In the genomic region with DNA sequence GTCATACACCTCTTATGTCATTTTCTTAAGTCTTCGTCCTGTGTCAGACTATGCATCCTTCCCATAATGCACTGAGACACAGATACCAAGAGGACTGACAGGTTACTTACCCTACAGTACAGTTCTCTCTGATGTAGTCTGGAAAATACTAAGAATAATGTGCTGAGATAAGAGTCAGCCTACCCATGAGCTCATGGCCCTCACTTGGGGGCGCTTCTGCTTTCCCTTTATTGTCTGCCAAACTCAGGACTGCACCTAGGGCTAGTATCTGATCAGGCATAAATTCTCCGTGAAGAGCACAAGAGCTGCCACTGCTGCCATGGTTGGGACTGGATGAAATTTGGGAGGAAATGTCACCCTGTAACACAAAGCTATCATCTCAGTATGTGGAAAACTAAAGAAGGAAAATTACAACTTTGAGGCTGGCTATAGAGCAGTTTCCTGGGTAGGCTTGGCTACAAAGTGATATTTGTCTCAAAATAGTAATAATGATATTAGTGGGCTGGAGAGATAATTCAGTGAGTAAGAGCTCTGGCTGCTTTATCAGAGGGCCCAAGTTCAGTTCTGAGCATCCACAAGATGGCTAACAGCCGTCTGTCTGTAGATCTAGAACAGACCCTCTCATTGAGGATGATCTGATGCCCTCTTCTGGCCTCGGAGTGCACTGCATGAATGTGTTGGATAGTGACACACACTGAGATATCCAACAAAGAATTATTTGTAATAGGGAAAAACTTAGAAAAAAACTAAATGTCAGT, we compare ENCODE assay signal across 9 mouse cellular contexts. TPM values are rescaled to one million over a fixed set of nuclear protein-coding genes. Genes with fewer than 3 reads are reported as not detected.
A peak's percentile ranks its signal among the peaks of the same experiment; 100 is the strongest.
DNase-seq lines count a peak whose midpoint lies in the region; ATAC-seq and TF ChIP-seq lines count a peak whose summit lies in the region.
"Had no signal": no experiment of that assay in that cellular context is flagged by ENCODE, and none has a peak within 500 bp of the region (broad histone marks: within the 10 kb centered on the region; RNA-seq: fewer than 3 reads in every experiment).

No protein-coding gene starts in this region.

- no peaks in the 10 kb centered on the region for H3K9me3 ChIP-seq in kidney, embryonic 16.5 days (ENCODE audit: low read length)
- no peaks in the 10 kb centered on the region for H3K9me3 ChIP-seq in heart, postnatal 0 days (replicated peaks; ENCODE audit: control insufficient read depth, low read length)
- H3K9me3 ChIP-seq in midbrain, postnatal 0 days (ENCODE audit: low read length), result no peaks in the 10 kb centered on the region

- H3K36me3 ChIP-seq in kidney, embryonic 16.5 days (ENCODE audit: insufficient read depth, low read length), result peaks cover 13% of the 10 kb centered on the region
- peaks cover 9% of the 10 kb centered on the region; the same call in 1 of the 2 replicates for H3K36me3 ChIP-seq in heart, postnatal 0 days (replicated peaks; ENCODE audit: control insufficient read depth, insufficient read depth, low read length)
- H3K36me3 ChIP-seq in midbrain, postnatal 0 days (ENCODE audit: insufficient read depth, low read length), result peaks cover 7% of the 10 kb centered on the region; the same call in 1 of the 2 replicates
- H3K36me3 ChIP-seq in thymus, adult 2 months (ENCODE audit: control insufficient read depth, insufficient read depth, low read length), result no peaks in the 10 kb centered on the region

- peak; percentile 40 for DNase-seq in kidney, adult 11 months
- peak; percentile 11 for DNase-seq in Muller cell, postnatal 12 days (ENCODE audit: inconsistent ontology term)
- peak; percentile 41 for DNase-seq in cerebellum, adult 9-11 months
- DNase-seq in heart, postnatal 0 days (ENCODE audit: low spot score), result peak; percentile 26
- peak; percentile 65 to 68 for DNase-seq in left cerebral cortex, postnatal 14 days (ENCODE audit: low spot score in 2 of 2)
- peak; percentile 59 for DNase-seq in midbrain, postnatal 0 days (ENCODE audit: low spot score)
- peak; percentile 82 for DNase-seq in thymus, adult 2 months

- WGBS in kidney, embryonic 16.5 days, result 58% methylated on average over 5 of the region's 5 CpGs
- 49% methylated on average over 5 of the region's 5 CpGs for WGBS in heart, postnatal 0 days
- WGBS in midbrain, postnatal 0 days, result 61% methylated on average over 5 of the region's 5 CpGs
- 60% methylated on average over 5 of the region's 5 CpGs for WGBS in thymus, adult 2 months

- TF ChIP-seq POLR2A in thymus, adult 2 months (IDR thresholded peaks at IDR 0.05; ENCODE audit: control insufficient read depth, extremely low read depth, insufficient read depth, low read length, poor library complexity), result no peak

- no peak overlapping the region for H3K4me2 ChIP-seq in kidney, embryonic 16.5 days (replicated peaks; ENCODE audit: low read depth, low read length)
- H3K4me2 ChIP-seq in heart, postnatal 0 days (ENCODE audit: low read depth, low read length), result no peak overlapping the region
- H3K4me2 ChIP-seq in midbrain, postnatal 0 days (ENCODE audit: low read depth, low read length, poor library complexity, severe bottlenecking), result no peak overlapping the region

- ATAC-seq in kidney, embryonic 16.5 days (ENCODE audit: low FRiP score, low TSS enrichment), result no peak
- no peak for ATAC-seq in heart, postnatal 0 days (ENCODE audit: insufficient read depth, low read depth)
- ATAC-seq in midbrain, postnatal 0 days (ENCODE audit: low FRiP score), result no peak

- no peak overlapping the region for H3K9ac ChIP-seq in kidney, embryonic 16.5 days (replicated peaks; ENCODE audit: low read length)
- no peak overlapping the region for H3K9ac ChIP-seq in heart, postnatal 0 days (replicated peaks; ENCODE audit: low read depth, low read length)
- no peak overlapping the region for H3K9ac ChIP-seq in midbrain, postnatal 0 days (replicated peaks; ENCODE audit: low read length, poor library complexity, severe bottlenecking)

- intact Hi-C loops in left cerebral cortex, postnatal 14 days (cut with DNase I), result loop anchor here (2.0 to 5.0 kb wide), 2 partner anchors 64 to 98 kb away; a partner anchor contains a TSS

- TF ChIP-seq CTCF in heart, postnatal 0 days (IDR thresholded peaks at IDR 0.05; ENCODE audit: low read depth), result peak; percentile 75
- TF ChIP-seq CTCF in midbrain, postnatal 0 days (IDR thresholded peaks at IDR 0.05), result peak; percentile 81
- TF ChIP-seq CTCF in thymus, adult 2 months (IDR thresholded peaks at IDR 0.05; ENCODE audit: borderline replicate concordance, control insufficient read depth, extremely low read depth, insufficient read depth, low read length, poor library complexity), result no peak

- no peak overlapping the region for H3K4me3 ChIP-seq in kidney, embryonic 16.5 days (ENCODE audit: low read length)
- H3K4me3 ChIP-seq in heart, postnatal 0 days (ENCODE audit: low read depth, low read length), result no peak overlapping the region
- no peak overlapping the region for H3K4me3 ChIP-seq in midbrain, postnatal 0 days (ENCODE audit: low read depth, low read length)
- no peak overlapping the region for H3K4me3 ChIP-seq in thymus, adult 2 months (ENCODE audit: control insufficient read depth, insufficient read depth, low read length)

- no peaks in the 10 kb centered on the region for H3K27me3 ChIP-seq in kidney, embryonic 16.5 days (ENCODE audit: insufficient read depth, low read length)
- H3K27me3 ChIP-seq in heart, postnatal 0 days (ENCODE audit: control insufficient read depth, insufficient read depth, low read length), result no peaks in the 10 kb centered on the region
- H3K27me3 ChIP-seq in midbrain, postnatal 0 days (ENCODE audit: insufficient read depth, low read length), result no peaks in the 10 kb centered on the region
- no peaks in the 10 kb centered on the region for H3K27me3 ChIP-seq in thymus, adult 2 months (ENCODE audit: control insufficient read depth, insufficient read depth, low read length)

- no peak overlapping the region for H3K27ac ChIP-seq in kidney, embryonic 16.5 days (ENCODE audit: low read length)
- no peak overlapping the region for H3K27ac ChIP-seq in heart, postnatal 0 days (ENCODE audit: low read depth)
- H3K27ac ChIP-seq in midbrain, postnatal 0 days (ENCODE audit: low read depth, low read length), result no peak overlapping the region
- no peak overlapping the region for H3K27ac ChIP-seq in thymus, adult 2 months (ENCODE audit: control insufficient read depth, insufficient read depth, low read length)

- TF ChIP-seq EP300 in heart, postnatal 0 days (IDR thresholded peaks at IDR 0.05; ENCODE audit: low read depth), result no peak

- peaks cover 22% of the 10 kb centered on the region for H3K4me1 ChIP-seq in kidney, embryonic 16.5 days (ENCODE audit: insufficient read depth, low read length)
- H3K4me1 ChIP-seq in heart, postnatal 0 days (ENCODE audit: control insufficient read depth, insufficient read depth), result peaks cover 11% of the 10 kb centered on the region
- H3K4me1 ChIP-seq in midbrain, postnatal 0 days (ENCODE audit: insufficient read depth, low read length), result no peaks in the 10 kb centered on the region
- H3K4me1 ChIP-seq in thymus, adult 2 months (replicated peaks; ENCODE audit: control insufficient read depth, insufficient read depth, low read length), result peaks cover 8% of the 10 kb centered on the region

RNA-seq across cellular contexts. Expression of a gene that starts 21.8 kb away (rescaled TPM):
- polyA plus RNA-seq in kidney, embryonic 16.5 days (2015; fragmentation: Nextera tagmentation; extraction: Ambion mirVana), result 28.2 and 34.7 TPM in 2 replicates
- total RNA-seq in heart, postnatal 0 days (2014; rRNA removed; ENCODE audit: low replicate concordance), result not detected in 2 replicates
- polyA plus RNA-seq in heart, postnatal 0 days (2015; fragmentation: Nextera tagmentation; extraction: Ambion mirVana), result 13.3 and 14.4 TPM in 2 replicates
- total RNA-seq in left cerebral cortex, postnatal 14 days (2021), result not detected
- total RNA-seq in midbrain, postnatal 0 days (2014; rRNA removed), result not detected in 2 replicates
- 42.9 and 44.1 TPM in 2 replicates for polyA plus RNA-seq in midbrain, postnatal 0 days (2015; fragmentation: Nextera tagmentation; extraction: Ambion mirVana)
- polyA plus RNA-seq in thymus, adult 2 months (2012; rRNA removed), result 0.26 TPM in 1 of 2 replicates, not detected in the other
- polyA plus RNA-seq: frontal cortex, adult 2 months had no signal

RNA-seq across cellular contexts. Expression of a gene that starts 42.8 kb away (rescaled TPM):
- polyA plus RNA-seq in kidney, embryonic 16.5 days (2015; fragmentation: Nextera tagmentation; extraction: Ambion mirVana), result 98.1 and 106 TPM in 2 replicates
- 266 and 288 TPM in 2 replicates for total RNA-seq in heart, postnatal 0 days (2014; rRNA removed; ENCODE audit: low replicate concordance)
- 208 and 211 TPM in 2 replicates for polyA plus RNA-seq in heart, postnatal 0 days (2015; fragmentation: Nextera tagmentation; extraction: Ambion mirVana)
- total RNA-seq in left cerebral cortex, postnatal 14 days (2021), result 1 to 10 TPM; 5.9 to 6.8 TPM
- total RNA-seq in midbrain, postnatal 0 days (2014; rRNA removed), result 16.5 and 17.4 TPM in 2 replicates
- polyA plus RNA-seq in midbrain, postnatal 0 days (2015; fragmentation: Nextera tagmentation; extraction: Ambion mirVana), result 13.4 and 14.1 TPM in 2 replicates
- polyA plus RNA-seq in thymus, adult 2 months (2012; rRNA removed), result 99.6 and 101 TPM in 2 replicates

RNA-seq across cellular contexts. Expression of a gene that starts 58.5 kb away (rescaled TPM):
- polyA plus RNA-seq in kidney, embryonic 16.5 days (2015; fragmentation: Nextera tagmentation; extraction: Ambion mirVana), result 53.5 and 54.8 TPM in 2 replicates
- total RNA-seq in heart, postnatal 0 days (2014; rRNA removed; ENCODE audit: low replicate concordance), result 17.0 and 25.9 TPM in 2 replicates
- 10.6 and 11.7 TPM in 2 replicates for polyA plus RNA-seq in heart, postnatal 0 days (2015; fragmentation: Nextera tagmentation; extraction: Ambion mirVana)
- total RNA-seq in left cerebral cortex, postnatal 14 days (2021), result 10 to 100 TPM; 23.4 to 28.1 TPM
- 28.4 and 30.0 TPM in 2 replicates for total RNA-seq in midbrain, postnatal 0 days (2014; rRNA removed)
- 16.9 and 18.4 TPM in 2 replicates for polyA plus RNA-seq in midbrain, postnatal 0 days (2015; fragmentation: Nextera tagmentation; extraction: Ambion mirVana)
- polyA plus RNA-seq in thymus, adult 2 months (2012; rRNA removed), result 67.3 and 68.6 TPM in 2 replicates

Comparison
In these comparisons a context has a peak if more than half of its experiments do, and no peak if none do; other contexts are left out.
1. DNase-seq: peak in every context shown above with its lines; median percentile 82 in thymus, adult 2 months; 66 in left cerebral cortex, postnatal 14 days; 59 in midbrain, postnatal 0 days; 41 in cerebellum, adult 9-11 months; 40 in kidney, adult 11 months; 26 in heart, postnatal 0 days; 11 in Muller cell, postnatal 12 days.
2. RNA of a gene that starts 21.8 kb away (polyA plus RNA-seq): 42.9 to 44.1 TPM in midbrain, postnatal 0 days, 28.2 to 34.7 TPM in kidney, embryonic 16.5 days and 13.3 to 14.4 TPM in heart, postnatal 0 days; 0.26 TPM in thymus, adult 2 months; every median in the first group is over 10 times any median in the second.